Mouse (Mus musculus) gastrocnemius, adult 2 months (tissue): ENCODE results near the gene Alkbh5. TPM values are rescaled to one million over a fixed set of nuclear protein-coding genes. Genes with fewer than 3 reads are reported as not detected.

Source experiments
- DNase-seq: peaks from one replicate; pipeline ENCODE4 v3.0.0; 2022
- H3K27ac ChIP-seq: fragments of 200-600 bp; 2 replicates; pipeline ENCODE4 v1.8.1; 2022; ENCODE audit warnings: mild to moderate bottlenecking
- H3K4me3 ChIP-seq: fragments of 200-600 bp; 2 replicates; pipeline ENCODE4 v1.8.1; 2022; ENCODE audit warnings: mild to moderate bottlenecking, moderate library complexity
- CTCF ChIP-seq: fragments of 200-600 bp; IDR thresholded peaks from 2 replicates; pipeline ENCODE4 v1.8.1; 2022; ENCODE audit warnings: antibody characterized with exemption, mild to moderate bottlenecking, moderate library complexity
- intact Hi-C: fragments of 180-260 bp; cut with DNase I; formaldehyde crosslinking; loops from one replicate; pipeline ENCODE4 v1.15.1; 2025
- long read RNA-seq, 2 experiments: library from polyadenylated mRNA; stranded (forward); transcript quantifications; one replicate each; pipeline ENCODE4 v2.0.0; 2021
- total RNA-seq, 2 experiments: library from RNA; stranded (reverse); gene quantifications; 2 replicates each; pipeline ENCODE4 v1.2.3; 2021

Alkbh5 gene
- total RNA-seq, result 100 to 1,000 TPM; 115 to 122 TPM
- long read RNA-seq, experiment 1, full-length matches to known transcripts, result 205 of 214 reads
- long read RNA-seq, experiment 1, partial matches to known transcripts, result 0 of 214 reads
- long read RNA-seq, experiment 1, other reads (novel, unspliced or antisense), result 9 of 214 reads
- long read RNA-seq, experiment 2, full-length matches to known transcripts, result 175 of 192 reads
- long read RNA-seq, experiment 2, partial matches to known transcripts, result 15 of 192 reads
- long read RNA-seq, experiment 2, other reads (novel, unspliced or antisense), result 2 of 192 reads

- intact Hi-C loops, result no loop called here
- H3K27ac ChIP-seq, result peak within 1 kb of the TSS; percentile 99
- TF ChIP-seq CTCF, result no peak
- H3K4me3 ChIP-seq, result peak within 1 kb of the TSS; percentile 99
- DNase-seq, result peak; percentile 23
Observed at GRCm38 (mm10) chr11:60536180-60536858, at the start of gene Alkbh5. Alkbh5 (plus strand) TSS chr11:60536381.

GRCm38 (mm10) chr11:60492726-60493125, 43.5 kb upstream of the Alkbh5 start:
- no peak overlapping the region for H3K4me3 ChIP-seq
- H3K27ac ChIP-seq, result no peak overlapping the region
- DNase-seq, result no peak
- intact Hi-C loops, result no loop called here
- no peak for TF ChIP-seq CTCF

GRCm38 (mm10) chr11:60495692-60496091, 40.5 kb upstream of the Alkbh5 start:
- TF ChIP-seq CTCF, result no peak
- Histone ChIP-seq H3K27ac (no peak overlapping the region), H3K4me3 (no peak overlapping the region)
- no peak for DNase-seq
- intact Hi-C loops, result no loop called here

- intact Hi-C loops, result no loop called here
- no peak for TF ChIP-seq CTCF
- DNase-seq, result no peak
Observed at GRCm38 (mm10) chr11:60507281-60507680, 28.9 kb upstream of the Alkbh5 start.

GRCm38 (mm10) chr11:60508950-60509349, 27.2 kb upstream of the Alkbh5 start:
- intact Hi-C loops, result no loop called here
- peak overlapping the region; percentile 67 for H3K4me3 ChIP-seq
- no peak for TF ChIP-seq CTCF
- DNase-seq, result no peak
- H3K27ac ChIP-seq, result no peak overlapping the region

More at GRCm38 (mm10) chr11:60507281-60507680, 28.9 kb upstream of the Alkbh5 start:
- no peak overlapping the region for H3K27ac ChIP-seq
- no peak overlapping the region for H3K4me3 ChIP-seq

- H3K4me3 ChIP-seq, result peak overlapping the region; percentile 67
- DNase-seq, result peak; percentile 32
- no peak overlapping the region for H3K27ac ChIP-seq
- intact Hi-C loops, result no loop called here
- TF ChIP-seq CTCF, result no peak
Observed at GRCm38 (mm10) chr11:60509500-60509899, 26.7 kb upstream of the Alkbh5 start.

- no peak for TF ChIP-seq CTCF
- H3K27ac ChIP-seq, result no peak overlapping the region
- DNase-seq, result no peak
- no peak overlapping the region for H3K4me3 ChIP-seq
- intact Hi-C loops, result no loop called here
Observed at GRCm38 (mm10) chr11:60511893-60512292, 24.3 kb upstream of the Alkbh5 start.

- DNase-seq, result no peak
- TF ChIP-seq CTCF, result peak; percentile 45
- Histone ChIP-seq H3K27ac (no peak overlapping the region), H3K4me3 (no peak overlapping the region)
- intact Hi-C loops, result no loop called here
Observed at GRCm38 (mm10) chr11:60512520-60512919, 23.7 kb upstream of the Alkbh5 start.

- no peak for DNase-seq
- Histone ChIP-seq H3K4me3 (no peak overlapping the region), H3K27ac (no peak overlapping the region)
- intact Hi-C loops, result no loop called here
- TF ChIP-seq CTCF, result no peak
Observed at GRCm38 (mm10) chr11:60514941-60515340, 21.2 kb upstream of the Alkbh5 start.

- TF ChIP-seq CTCF, result no peak
- intact Hi-C loops, result no loop called here
Observed at GRCm38 (mm10) chr11:60518305-60518704, 17.9 kb upstream of the Alkbh5 start.

GRCm38 (mm10) chr11:60522027-60522426, 14.2 kb upstream of the Alkbh5 start:
- no peak for DNase-seq

More at GRCm38 (mm10) chr11:60518305-60518704, 17.9 kb upstream of the Alkbh5 start:
- no peak overlapping the region for H3K27ac ChIP-seq
- H3K4me3 ChIP-seq, result no peak overlapping the region
- DNase-seq, result no peak

GRCm38 (mm10) chr11:60522661-60523365, 13.4 kb upstream of the Alkbh5 start:
- no peak for TF ChIP-seq CTCF
- Histone ChIP-seq H3K27ac (no peak overlapping the region), H3K4me3 (no peak overlapping the region)
- DNase-seq, result no peak
- intact Hi-C loops, result no loop called here

More at GRCm38 (mm10) chr11:60522027-60522426, 14.2 kb upstream of the Alkbh5 start:
- no peak for TF ChIP-seq CTCF
- no peak overlapping the region for H3K27ac ChIP-seq
- no peak overlapping the region for H3K4me3 ChIP-seq
- intact Hi-C loops, result no loop called here

GRCm38 (mm10) chr11:60526461-60526860, 9.7 kb upstream of the Alkbh5 start:
- Histone ChIP-seq H3K4me3 (no peak overlapping the region), H3K27ac (no peak overlapping the region)
- no peak for TF ChIP-seq CTCF
- intact Hi-C loops, result no loop called here
- peak; percentile 59 for DNase-seq
